Mouse (Mus musculus): ENCODE results near the gene Foxr1.

DNA sequence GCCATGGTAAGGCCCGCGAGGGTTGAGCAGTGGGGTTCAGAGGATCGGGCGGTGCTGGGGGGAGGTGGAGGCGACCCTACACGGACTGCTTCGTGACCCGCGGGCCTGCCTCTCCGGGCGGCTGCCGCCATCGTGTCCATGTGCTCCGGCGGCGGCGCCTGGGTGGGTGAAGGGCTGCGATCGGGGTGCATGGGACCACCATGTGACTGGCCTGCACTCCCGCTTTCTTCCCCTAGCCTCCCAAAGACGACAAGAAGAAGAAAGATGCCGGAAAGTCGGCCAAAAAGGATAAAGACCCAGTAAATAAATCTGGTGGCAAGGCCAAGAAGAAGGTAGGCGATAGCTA lies 33.2 kb downstream of the Foxr1 start:
- TF ChIP-seq CTCF (IDR thresholded peaks at IDR 0.05; ENCODE audit: low read depth) = no peak
- no peak for TF ChIP-seq EP300 (IDR thresholded peaks at IDR 0.05; ENCODE audit: low read depth)
